Mouse (Mus musculus): ENCODE results near the gene Htatip2. TPM values are rescaled to one million over a fixed set of nuclear protein-coding genes. Genes with fewer than 3 reads are reported as not detected.

The Htatip2 gene
- polyA plus RNA-seq (2015; fragmentation: Nextera tagmentation; extraction: Ambion mirVana) = 30.5 and 33.3 TPM in 2 replicates

GRCm38 (mm10) chr7:49758934-49759571 lies at the start of gene Htatip2:
Htatip2 (plus strand) TSS chr7:49759115.
- Histone ChIP-seq H3K27ac (replicated peaks) (peak within 1 kb of the TSS; percentile 91), H3K27me3 (peaks cover 28% of the 10 kb centered on the region), H3K36me3 (replicated peaks) (0 out of 2 replicates have a peak, but pooled peaks cover 4% of the 10 kb centered on the region), H3K4me1 (replicated peaks) (peaks cover 56% of the 10 kb centered on the region), H3K4me3 (replicated peaks) (peak within 1 kb of the TSS; percentile 73), H3K9ac (peak within 1 kb of the TSS; percentile 80), H3K9me3 (replicated peaks) (no peaks in the 10 kb centered on the region), H3K4me2 (peak within 1 kb of the TSS; percentile 76)
- WGBS (ENCODE audit: insufficient replicate concordance) = under 1% methylated on average over 42 of the region's 42 CpGs
- ATAC-seq (ENCODE audit: insufficient read depth) = peak; percentile 88

DNA sequence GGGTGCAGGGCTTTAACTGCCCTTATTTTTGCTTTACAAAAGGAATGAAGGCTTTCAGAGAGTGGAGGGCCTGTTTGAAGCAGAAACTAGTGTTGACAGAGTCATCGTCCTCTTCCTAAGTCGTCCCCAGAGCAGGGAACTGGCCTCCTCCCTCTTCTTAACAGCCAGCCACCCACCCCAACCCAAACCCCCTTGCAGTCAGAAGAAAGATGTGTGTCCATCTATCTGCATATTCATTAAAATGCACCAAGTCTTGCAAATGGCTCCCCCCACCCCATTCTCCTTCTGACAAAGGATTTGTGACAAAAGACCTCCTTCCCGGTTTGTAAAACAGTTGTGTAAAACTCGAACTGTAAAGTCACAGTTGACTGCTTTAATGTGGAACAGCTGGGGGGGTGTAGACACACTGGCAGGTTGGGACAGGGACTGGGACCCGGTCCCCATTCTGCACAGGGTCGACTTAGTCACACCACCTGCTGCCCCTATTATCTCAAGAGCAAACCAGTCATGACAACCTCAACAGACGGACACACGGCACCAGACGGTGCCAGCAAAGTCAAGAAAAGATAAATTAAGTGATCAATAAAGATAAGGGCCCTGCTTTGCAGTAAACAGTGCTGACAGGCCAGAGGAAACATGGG lies 49.4 kb upstream of the Htatip2 start:
- no peak overlapping the region for H3K9ac ChIP-seq
- no peaks in the 10 kb centered on the region for H3K36me3 ChIP-seq (replicated peaks)
- WGBS (ENCODE audit: insufficient replicate concordance) = 37% methylated on average over 9 of the region's 9 CpGs
- H3K27me3 ChIP-seq = no peaks in the 10 kb centered on the region
- no peak overlapping the region for H3K27ac ChIP-seq (replicated peaks)
- ATAC-seq (ENCODE audit: insufficient read depth) = no peak
- no peak overlapping the region for H3K4me2 ChIP-seq
- H3K4me1 ChIP-seq (replicated peaks) = no peaks in the 10 kb centered on the region
- H3K4me3 ChIP-seq (replicated peaks) = no peak overlapping the region
- H3K9me3 ChIP-seq (replicated peaks) = no peaks in the 10 kb centered on the region

DNA sequence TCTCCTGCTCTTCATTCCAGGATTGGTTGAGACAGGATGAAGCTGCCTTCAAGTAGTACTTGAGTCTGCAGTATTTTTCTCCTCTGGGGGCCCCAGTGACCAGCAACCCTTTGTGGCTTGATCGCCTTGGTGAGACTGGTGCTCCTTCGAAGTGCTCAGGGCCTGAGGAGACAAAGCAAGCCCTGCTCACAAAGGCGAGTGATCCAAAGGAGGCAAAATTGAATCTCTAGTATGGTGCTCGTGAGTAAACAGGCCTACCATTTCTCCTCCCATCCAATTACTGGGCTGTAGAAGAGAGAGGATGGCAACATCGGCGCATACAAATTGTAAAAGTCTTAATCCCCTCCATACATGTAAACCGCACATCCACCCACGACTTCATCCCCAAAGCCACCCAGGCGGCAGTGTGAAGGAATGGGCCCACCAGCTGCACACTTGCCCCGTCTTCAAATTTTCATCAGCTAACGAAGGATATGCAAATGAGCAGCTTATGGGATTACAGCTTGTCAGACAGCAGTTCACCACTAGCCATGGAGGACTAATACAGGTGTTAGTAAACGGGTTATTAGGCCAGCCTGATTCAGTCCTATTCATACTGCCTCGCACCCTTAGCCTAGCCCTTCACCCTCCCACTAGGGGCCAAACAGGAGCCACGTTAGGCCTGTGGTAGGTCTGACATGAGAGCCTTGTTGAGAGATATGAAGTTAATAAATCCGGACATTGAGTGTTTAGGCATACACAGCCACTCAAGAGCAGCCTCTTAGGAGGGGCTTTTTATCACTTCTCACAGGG lies 40.8 kb upstream of the Htatip2 start:
- Histone ChIP-seq H3K4me3 (replicated peaks) (no peak overlapping the region), H3K9me3 (replicated peaks) (no peaks in the 10 kb centered on the region), H3K27me3 (no peaks in the 10 kb centered on the region), H3K27ac (replicated peaks) (no peak overlapping the region), H3K4me1 (replicated peaks) (no peaks in the 10 kb centered on the region), H3K4me2 (no peak overlapping the region), H3K36me3 (replicated peaks) (no peaks in the 10 kb centered on the region), H3K9ac (no peak overlapping the region)
- no peak for ATAC-seq (ENCODE audit: insufficient read depth)
- WGBS (ENCODE audit: insufficient replicate concordance) = 64% methylated on average over 15 of the region's 15 CpGs

GRCm38 (mm10) chr7:49734342-49734741 lies 24.6 kb upstream of the Htatip2 start:
- WGBS (ENCODE audit: insufficient replicate concordance) = 48% methylated on average over 4 of the region's 4 CpGs

GRCm38 (mm10) chr7:49739448-49739847 lies 19.5 kb upstream of the Htatip2 start:
- ATAC-seq (ENCODE audit: insufficient read depth) = no peak
- Histone ChIP-seq H3K27ac (replicated peaks) (no peak overlapping the region), H3K27me3 (peaks cover 6% of the 10 kb centered on the region; the same call in 1 of the 2 replicates), H3K4me3 (replicated peaks) (no peak overlapping the region), H3K9me3 (replicated peaks) (no peaks in the 10 kb centered on the region), H3K4me1 (replicated peaks) (no peaks in the 10 kb centered on the region), H3K36me3 (replicated peaks) (no peaks in the 10 kb centered on the region), H3K4me2 (no peak overlapping the region), H3K9ac (no peak overlapping the region)
- WGBS (ENCODE audit: insufficient replicate concordance) = 61% methylated on average over 8 of the region's 8 CpGs

More at GRCm38 (mm10) chr7:49734342-49734741, 24.6 kb upstream of the Htatip2 start:
- Histone ChIP-seq H3K27me3 (no peaks in the 10 kb centered on the region), H3K4me1 (replicated peaks) (no peaks in the 10 kb centered on the region), H3K9me3 (replicated peaks) (no peaks in the 10 kb centered on the region), H3K27ac (replicated peaks) (no peak overlapping the region), H3K4me3 (replicated peaks) (no peak overlapping the region), H3K36me3 (replicated peaks) (no peaks in the 10 kb centered on the region), H3K4me2 (no peak overlapping the region), H3K9ac (no peak overlapping the region)
- no peak for ATAC-seq (ENCODE audit: insufficient read depth)

DNA sequence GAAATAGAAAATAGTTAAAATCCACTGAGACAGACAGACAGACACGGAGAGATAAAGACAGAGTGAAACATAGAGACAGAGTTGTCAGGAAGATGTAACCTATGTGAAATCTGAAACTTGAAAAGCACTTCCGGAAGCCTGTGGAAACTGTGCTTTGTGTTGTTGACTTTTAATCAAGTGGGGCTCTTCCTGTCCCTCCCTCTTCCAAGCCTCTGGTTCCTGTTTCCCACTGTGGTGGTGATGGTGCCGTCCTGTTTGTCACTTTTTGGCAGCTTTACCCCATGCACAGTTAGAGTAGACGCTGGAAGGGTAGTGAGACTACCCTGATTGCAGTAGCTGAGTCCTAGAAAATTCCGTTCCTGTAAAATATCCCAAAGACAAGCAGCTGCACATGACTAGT lies 17.4 kb upstream of the Htatip2 start:
- Histone ChIP-seq H3K27ac (replicated peaks) (no peak overlapping the region), H3K4me2 (no peak overlapping the region), H3K4me3 (replicated peaks) (no peak overlapping the region), H3K36me3 (replicated peaks) (no peaks in the 10 kb centered on the region), H3K9ac (no peak overlapping the region), H3K27me3 (peaks cover 6% of the 10 kb centered on the region; the same call in 1 of the 2 replicates), H3K4me1 (replicated peaks) (no peaks in the 10 kb centered on the region), H3K9me3 (replicated peaks) (no peaks in the 10 kb centered on the region)
- WGBS (ENCODE audit: insufficient replicate concordance) = 10% methylated on average over 5 of the region's 5 CpGs
- ATAC-seq (ENCODE audit: insufficient read depth) = no peak

DNA sequence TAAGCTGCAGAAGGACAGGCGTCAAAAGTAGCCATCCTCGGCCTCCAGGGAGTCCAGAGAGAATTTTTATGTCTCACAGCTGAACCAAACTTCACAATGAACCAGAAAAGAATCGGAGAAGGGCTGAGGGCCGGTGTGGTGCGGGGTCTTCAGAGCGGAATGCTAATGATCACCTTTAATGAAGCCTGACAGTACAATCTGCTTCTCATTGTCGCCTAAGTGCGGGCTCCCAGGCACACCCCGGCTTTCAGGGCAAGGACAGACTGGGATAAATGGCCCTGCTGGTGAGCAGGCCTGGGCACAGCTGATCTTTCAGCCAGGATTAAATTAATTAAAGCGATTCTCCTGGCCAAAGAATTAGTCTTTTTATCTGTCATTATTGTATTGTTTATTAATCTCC lies 17.0 kb upstream of the Htatip2 start:
- H3K4me1 ChIP-seq (replicated peaks) = no peaks in the 10 kb centered on the region
- H3K9ac ChIP-seq = no peak overlapping the region
- H3K9me3 ChIP-seq (replicated peaks) = no peaks in the 10 kb centered on the region
- peaks cover 6% of the 10 kb centered on the region; the same call in 1 of the 2 replicates for H3K27me3 ChIP-seq
- H3K27ac ChIP-seq (replicated peaks) = no peak overlapping the region
- no peak for ATAC-seq (ENCODE audit: insufficient read depth)
- no peak overlapping the region for H3K4me2 ChIP-seq
- WGBS (ENCODE audit: insufficient replicate concordance) = 27% methylated on average over 10 of the region's 10 CpGs
- H3K4me3 ChIP-seq (replicated peaks) = no peak overlapping the region
- H3K36me3 ChIP-seq (replicated peaks) = no peaks in the 10 kb centered on the region

DNA sequence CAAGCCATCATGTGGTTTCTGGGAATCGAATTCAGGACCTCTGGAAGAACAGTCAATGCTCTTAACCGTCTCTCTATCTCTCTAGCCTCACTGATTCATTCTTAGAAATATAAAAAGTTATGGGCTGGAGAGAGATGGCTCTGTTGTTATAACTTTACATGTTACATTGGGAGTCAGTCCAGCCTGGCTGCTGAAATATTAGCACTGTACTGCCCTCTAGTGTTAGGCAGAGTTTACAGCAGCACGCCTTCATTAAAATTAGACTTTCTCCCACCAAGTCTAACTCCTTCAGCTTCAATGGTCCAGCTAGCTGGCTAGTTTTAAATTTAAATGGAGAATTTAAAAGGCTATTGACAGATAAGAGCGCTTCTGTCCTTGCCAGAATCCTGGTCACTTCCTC lies 7.8 kb upstream of the Htatip2 start:
- Histone ChIP-seq H3K4me1 (replicated peaks) (no peaks in the 10 kb centered on the region), H3K27ac (replicated peaks) (no peak overlapping the region), H3K27me3 (peaks cover 24% of the 10 kb centered on the region), H3K4me2 (no peak overlapping the region), H3K36me3 (replicated peaks) (no peaks in the 10 kb centered on the region), H3K9ac (no peak overlapping the region), H3K9me3 (replicated peaks) (no peaks in the 10 kb centered on the region), H3K4me3 (replicated peaks) (no peak overlapping the region)
- no peak for ATAC-seq (ENCODE audit: insufficient read depth)
- WGBS (ENCODE audit: insufficient replicate concordance) = 4% methylated on average over 4 of the region's 4 CpGs

DNA sequence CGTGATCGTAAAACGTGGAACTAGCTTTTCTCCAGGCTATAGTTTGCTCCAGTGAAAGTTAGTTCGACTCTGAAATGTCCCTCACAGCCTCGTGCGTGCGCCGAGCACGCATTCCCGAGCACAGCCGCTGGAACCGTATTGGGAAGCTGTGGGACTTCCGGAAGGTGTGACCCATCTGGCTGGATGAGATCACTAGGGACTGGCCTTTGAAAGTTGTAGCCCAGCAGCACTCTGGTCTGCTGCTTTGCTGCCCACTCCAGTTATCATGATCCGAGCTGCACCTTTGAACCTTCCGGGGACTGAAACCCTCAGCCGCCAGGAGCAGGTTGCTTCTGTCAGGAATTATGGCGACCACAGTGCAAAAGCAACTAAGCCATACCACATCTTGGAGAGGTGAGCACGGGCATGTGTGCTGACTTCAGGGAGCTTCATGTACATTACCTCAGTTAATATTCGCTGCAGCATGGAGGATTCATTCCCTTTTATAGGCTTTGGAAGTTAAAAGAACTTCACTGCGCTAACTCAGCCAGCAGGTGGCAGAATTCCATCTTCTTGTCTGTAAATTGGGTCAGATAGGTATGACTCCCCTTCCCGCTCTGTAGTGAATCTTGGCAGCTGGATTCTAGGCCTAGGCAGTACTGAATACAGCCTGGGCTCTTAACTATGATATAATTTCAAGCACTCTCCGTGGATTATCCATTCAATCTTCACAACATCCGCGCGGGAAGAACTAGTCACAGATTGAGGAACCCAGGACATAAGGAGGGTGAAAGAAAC lies 6.0 kb upstream of the Htatip2 start:
- no peak; the same call in 1 of the 2 replicates for ATAC-seq (ENCODE audit: insufficient read depth)
- Histone ChIP-seq H3K9me3 (replicated peaks) (no peaks in the 10 kb centered on the region), H3K4me3 (replicated peaks) (no peak overlapping the region; the same call in 1 of the 2 replicates), H3K4me1 (replicated peaks) (peaks cover 4% of the 10 kb centered on the region; the same call in 1 of the 2 replicates), H3K9ac (no peak overlapping the region), H3K27me3 (peaks cover 40% of the 10 kb centered on the region), H3K27ac (replicated peaks) (no peak overlapping the region), H3K4me2 (peak overlapping the region; percentile 40), H3K36me3 (replicated peaks) (no peaks in the 10 kb centered on the region)
- 29% methylated on average over 25 of the region's 25 CpGs for WGBS (ENCODE audit: insufficient replicate concordance)

DNA sequence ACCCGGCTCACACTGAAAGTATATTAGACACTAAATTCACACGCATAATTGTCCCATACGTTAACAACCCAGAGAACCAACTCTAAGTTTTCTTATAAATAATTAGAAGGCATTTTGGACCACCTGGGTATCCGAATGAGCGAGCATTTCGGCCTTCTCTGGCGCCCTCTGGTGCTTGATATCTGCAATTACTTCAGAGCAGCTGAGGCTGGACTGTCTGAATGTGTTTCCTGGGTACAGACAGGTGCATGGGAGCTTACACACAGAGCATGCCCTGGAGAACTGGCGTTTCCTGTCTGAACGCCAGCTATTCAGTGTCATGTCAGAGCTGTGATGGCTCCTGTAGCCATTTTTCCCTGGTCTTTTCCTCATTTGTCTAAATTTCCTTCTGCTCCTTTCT lies 4.1 kb upstream of the Htatip2 start:
- H3K4me2 ChIP-seq = no peak overlapping the region
- WGBS (ENCODE audit: insufficient replicate concordance) = 3% methylated on average over 9 of the region's 9 CpGs
- no peak overlapping the region for H3K27ac ChIP-seq (replicated peaks)
- H3K36me3 ChIP-seq (replicated peaks) = no peaks in the 10 kb centered on the region
- no peak overlapping the region for H3K9ac ChIP-seq
- ATAC-seq (ENCODE audit: insufficient read depth) = no peak
- peaks cover 40% of the 10 kb centered on the region for H3K27me3 ChIP-seq
- H3K4me1 ChIP-seq (replicated peaks) = peaks cover 15% of the 10 kb centered on the region
- no peak overlapping the region for H3K4me3 ChIP-seq (replicated peaks)
- H3K9me3 ChIP-seq (replicated peaks) = no peaks in the 10 kb centered on the region

All from liver, embryonic 15.5 days (tissue).